Mouse (Mus musculus): Measurements from ENCODE around the gene L1td1. TPM values are rescaled to one million over a fixed set of nuclear protein-coding genes. Genes with fewer than 3 reads are reported as not detected.

L1td1 gene
- total RNA-seq, 2 experiments from 2014 or later = not detected

Other genes with a start within 250 kb of the L1td1 start
- under 1 TPM; 0.35 to 0.86 TPM for gene Kank4, start 90.8 kb downstream of the L1td1 start, total RNA-seq (2021)
- gene I0C0044D17Rik, start 97.1 kb downstream of the L1td1 start, total RNA-seq (2021) = not detected
- 10 to 100 TPM; 15.6 to 18.7 TPM for gene Usp1, start 197.1 kb downstream of the L1td1 start, total RNA-seq (2021)

All from heart, postnatal 36 days (tissue).